Mouse (Mus musculus) gastrocnemius, postnatal 36 days (tissue): ENCODE results near the gene Zfp160. TPM values are rescaled to one million over a fixed set of nuclear protein-coding genes. Genes with fewer than 3 reads are reported as not detected.

Experiments
- total RNA-seq, 2 experiments: library from RNA; stranded (reverse); gene quantifications; 2 replicates each; pipeline ENCODE4 v1.2.3; 2021

The Zfp160 gene
- total RNA-seq, 2 experiments from 2014 or later: 4.2 to 5.1 TPM

Other genes with a start within 250 kb of the Zfp160 start
- not detected for gene Vmn1r228, start 222.7 kb upstream of the Zfp160 start, total RNA-seq
- gene Vmn1r229, start 197.3 kb upstream of the Zfp160 start, total RNA-seq: not detected
- gene Vmn1r230, start 168.5 kb upstream of the Zfp160 start, total RNA-seq: not detected
- not detected for gene Vmn1r231, start 103.8 kb upstream of the Zfp160 start, total RNA-seq
- gene Vmn1r232, start 89.2 kb upstream of the Zfp160 start, total RNA-seq: not detected
- 10 to 100 TPM; 85.5 to 94.7 TPM for gene Ppp2r1a, start 63.6 kb upstream of the Zfp160 start, total RNA-seq
- not detected for gene Vmn1r233, start 12.4 kb upstream of the Zfp160 start, total RNA-seq
- gene Vmn1r234, start 217.2 kb downstream of the Zfp160 start, total RNA-seq: not detected
- gene Vmn1r235, start 247.5 kb downstream of the Zfp160 start, total RNA-seq: not detected